Mouse (Mus musculus) left cerebral cortex, adult 9 months (tissue): ENCODE measurements around the gene Erich2.
A peak's percentile ranks its signal among the peaks of the same experiment; 100 is the strongest.

ENCODE experiments used
- DNase-seq, 2 experiments: peaks; one replicate each; pipeline ENCODE4 v3.0.0; 2022; ENCODE audit warnings: low spot score in 2 of 2

The Erich2 gene

DNA sequence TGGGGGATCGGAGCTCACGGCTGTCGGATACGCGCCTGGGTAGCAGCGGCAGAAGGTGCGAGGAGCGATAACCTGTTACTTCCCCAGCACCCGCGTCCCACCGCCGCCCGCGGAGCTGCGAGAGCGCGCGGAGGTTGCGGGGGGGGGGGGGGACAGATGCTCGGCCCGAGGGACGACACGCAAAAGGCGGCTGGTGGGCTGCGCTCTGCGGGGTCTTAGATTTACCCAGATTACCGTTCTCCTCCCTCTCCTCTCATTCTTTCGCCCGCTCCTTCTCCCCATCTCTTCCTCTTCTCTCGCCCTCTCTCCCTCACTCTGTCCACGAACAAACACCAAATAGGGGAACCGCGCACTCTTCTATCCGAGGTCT, 54.0 kb downstream of the Erich2 start:
- DNase-seq: no peak

- DNase-seq: no peak
These were observed 54.5 kb downstream of the Erich2 start for GRCm38 (mm10) chr2:70562981-70563671.

DNA sequence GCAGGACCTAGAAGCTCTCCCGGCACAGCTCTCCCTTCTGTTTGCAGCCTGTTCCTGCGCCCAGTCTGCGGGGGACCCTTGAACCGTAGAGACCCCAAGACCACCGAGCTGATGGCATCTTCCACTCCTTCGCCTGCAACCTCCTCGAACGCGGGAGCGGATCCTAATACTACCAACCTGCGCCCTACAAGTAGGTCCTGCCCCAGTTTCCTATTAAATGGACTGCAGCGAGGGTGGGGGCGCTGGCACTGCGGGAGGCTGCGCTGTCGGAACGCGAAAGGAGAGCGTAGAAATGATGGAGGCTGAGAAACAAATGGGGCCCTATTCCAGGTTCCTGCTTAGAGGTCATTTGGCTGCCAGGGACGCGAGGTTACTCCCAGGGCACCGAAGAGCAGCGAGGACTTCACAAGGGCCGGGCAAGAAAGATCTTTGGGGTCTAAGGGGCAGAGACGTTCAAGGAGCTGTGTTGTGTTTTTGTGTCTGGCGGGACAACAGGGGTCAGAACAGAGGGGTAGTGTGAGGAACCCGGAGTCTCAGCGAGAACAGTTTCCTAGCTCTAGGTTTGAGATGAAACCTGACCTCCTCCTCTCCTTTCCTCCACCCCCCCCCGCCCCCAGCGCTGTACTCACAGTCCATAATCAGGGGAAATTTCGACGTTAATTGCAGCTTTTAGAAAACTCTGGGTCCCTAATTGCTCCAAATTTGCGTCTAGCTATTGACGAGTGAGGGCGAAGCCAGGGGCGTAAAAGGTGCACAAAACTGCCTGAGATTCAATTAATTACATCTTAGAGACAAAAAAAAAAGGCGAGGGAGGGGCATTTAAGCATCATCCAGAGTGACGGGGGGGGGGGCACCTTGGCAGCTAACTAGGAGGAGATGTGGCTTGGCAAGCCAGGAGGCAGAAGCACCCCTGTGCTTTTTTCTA, 55.4 kb downstream of the Erich2 start:
- DNase-seq: no peak

DNA sequence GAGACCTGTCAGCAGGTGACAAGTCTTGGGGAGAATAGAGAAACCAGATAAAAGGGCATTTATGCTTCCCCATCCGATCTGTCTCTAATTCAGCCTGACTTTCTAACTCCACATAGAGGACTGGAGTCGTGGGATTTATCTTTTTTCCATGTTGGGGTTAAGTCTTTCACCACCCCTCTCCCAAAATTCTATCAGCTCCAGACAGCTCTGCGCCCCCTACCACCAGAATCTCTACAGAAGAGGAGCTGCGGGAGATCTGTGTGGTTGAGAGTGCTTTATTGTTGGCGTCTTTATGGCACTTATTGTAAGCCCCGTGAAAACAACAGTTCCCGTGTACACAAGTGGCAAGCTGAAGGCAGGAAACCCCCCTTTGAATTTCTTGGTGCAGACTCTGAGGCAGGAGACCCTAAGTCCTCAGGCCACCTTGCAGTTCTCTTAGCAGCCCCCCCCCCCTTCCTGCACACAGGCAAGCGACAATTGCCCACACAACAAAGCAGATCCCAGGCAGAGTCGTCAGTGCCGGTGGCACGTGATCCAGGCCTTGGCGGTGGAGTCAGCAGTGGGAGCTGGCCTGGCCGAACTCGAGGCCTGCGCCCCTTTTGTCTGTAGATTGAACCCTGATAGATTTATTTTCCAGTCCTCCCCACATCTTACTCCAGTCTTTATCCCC, 56.2 kb downstream of the Erich2 start:
- no peak for DNase-seq

- no peak for DNase-seq
These were observed 57.3 kb downstream of the Erich2 start for GRCm38 (mm10) chr2:70565651-70566602.

- DNase-seq: no peak
These were observed 58.0 kb downstream of the Erich2 start for GRCm38 (mm10) chr2:70566603-70566981.

- peak in 1 of 2 experiments; percentile 43 for DNase-seq
These were observed 58.6 kb downstream of the Erich2 start for GRCm38 (mm10) chr2:70567071-70567681.

DNA sequence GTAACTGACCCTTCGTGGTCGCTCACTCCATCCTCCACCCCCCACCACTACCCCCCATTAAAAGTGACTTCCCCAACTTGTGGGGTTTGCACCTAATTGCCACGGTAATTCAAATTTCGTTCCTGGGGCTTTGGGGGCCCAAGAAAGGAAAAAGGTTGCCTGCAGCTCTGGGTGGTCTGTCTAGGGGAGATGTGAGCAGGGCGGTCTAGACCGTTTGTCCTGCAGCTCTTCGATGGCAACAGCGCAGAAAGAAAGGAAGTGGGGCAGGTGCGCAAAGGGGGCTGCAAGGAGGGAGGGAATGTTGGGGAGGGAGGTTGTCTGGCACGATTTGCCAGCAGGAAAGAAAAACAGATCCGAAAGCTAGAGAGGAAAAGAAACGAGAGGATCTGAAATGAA, 59.1 kb downstream of the Erich2 start:
- DNase-seq: no peak

DNA sequence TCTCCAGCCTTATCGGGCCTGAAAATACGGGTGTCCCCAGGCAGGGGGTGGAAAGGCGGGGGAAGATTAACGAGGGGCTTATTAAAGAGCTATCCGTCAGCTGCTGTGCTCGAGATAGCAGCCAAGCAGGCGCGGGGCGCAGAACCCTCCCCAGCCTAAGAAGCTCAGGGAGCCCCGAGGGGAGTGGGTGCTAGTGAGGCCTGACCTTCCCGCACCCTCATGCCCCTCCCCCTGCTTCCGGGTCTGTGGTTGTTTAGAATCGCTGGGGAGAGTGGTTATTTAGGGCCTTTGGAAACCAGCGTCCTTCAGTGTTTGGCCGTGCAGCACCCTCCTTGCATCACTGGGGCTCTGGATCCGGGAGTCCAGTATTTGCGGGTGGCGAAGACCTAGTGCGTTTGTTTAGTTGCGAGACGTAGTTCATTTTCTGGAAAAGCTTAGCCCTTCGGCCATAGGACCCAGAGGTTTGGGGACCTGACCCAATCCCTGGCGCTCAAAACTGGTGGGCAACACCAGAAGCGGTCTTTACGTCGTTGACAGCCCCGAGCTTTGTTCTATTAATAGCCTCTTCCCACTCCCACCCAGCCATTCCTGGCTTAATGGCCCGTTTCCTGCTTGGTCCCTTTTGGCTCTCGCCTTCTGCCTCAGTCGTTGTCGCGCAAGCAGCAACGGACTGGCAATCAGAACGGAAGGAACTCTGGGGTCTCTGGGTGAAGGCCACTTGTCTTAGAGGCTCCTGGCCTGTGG, 59.8 kb downstream of the Erich2 start:
- DNase-seq: no peak

GRCm38 (mm10) chr2:70571698-70572097, 63.1 kb downstream of the Erich2 start:
- DNase-seq: no peak

- no peak for DNase-seq
These were observed 63.6 kb downstream of the Erich2 start for GRCm38 (mm10) chr2:70572251-70572650.

DNA sequence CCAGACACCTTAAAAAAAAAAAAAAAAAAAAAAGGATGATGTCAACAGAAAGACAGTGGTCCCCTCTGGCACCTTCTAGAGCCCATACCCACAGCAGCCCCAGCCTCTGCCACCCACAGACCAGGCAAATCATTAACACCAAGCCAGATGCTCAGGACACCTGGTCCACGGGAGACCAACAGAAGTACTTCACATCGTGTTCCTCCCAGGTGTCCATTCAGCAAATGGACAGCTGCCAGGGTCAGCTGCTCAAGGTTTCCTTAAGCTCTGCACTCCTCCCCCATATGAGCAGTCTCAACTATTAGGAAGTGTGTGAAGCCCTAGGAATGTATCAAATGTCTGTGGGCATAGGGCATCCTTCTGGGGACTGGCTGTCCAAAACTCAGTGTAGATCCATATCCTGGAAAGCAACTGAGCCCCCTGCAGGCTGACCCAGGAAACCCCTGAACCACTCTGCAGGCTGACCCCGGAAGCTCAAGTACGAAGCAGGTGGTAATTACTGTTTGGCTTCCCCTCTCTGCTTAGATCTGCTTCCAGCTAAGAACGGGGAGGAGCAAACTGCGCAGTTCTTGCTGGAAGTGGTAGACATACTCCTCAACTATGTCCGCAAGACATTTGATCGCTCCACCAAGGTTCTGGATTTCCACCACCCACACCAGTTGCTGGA, 65.1 kb downstream of the Erich2 start:
- no peak for DNase-seq

GRCm38 (mm10) chr2:70588200-70588599, 79.6 kb downstream of the Erich2 start:
- no peak for DNase-seq
